In the genomic region with DNA sequence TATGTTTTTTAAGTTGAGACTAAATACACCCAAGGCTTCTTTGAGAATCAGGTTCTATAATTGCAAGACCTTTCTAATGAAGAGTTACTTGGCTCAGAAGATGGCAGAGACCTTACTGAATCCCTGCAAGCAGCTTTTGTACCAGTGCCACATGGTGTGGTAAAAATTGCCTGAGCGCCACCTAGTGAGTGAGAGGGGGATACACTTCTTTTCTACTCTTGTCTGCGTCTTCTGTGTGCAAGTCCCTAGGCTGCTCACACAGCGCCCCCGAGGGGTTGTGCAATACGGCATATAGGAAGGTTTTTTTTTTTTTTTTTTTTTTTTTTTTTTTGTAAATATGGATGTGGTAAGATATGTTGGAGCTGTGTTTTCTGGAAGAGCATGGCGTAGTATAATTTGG, we compare ENCODE assay signal across 9 mouse cellular contexts. TPM values are rescaled to one million over a fixed set of nuclear protein-coding genes. Genes with fewer than 3 reads are reported as not detected.
DNase-seq lines count a peak whose midpoint lies in the region; ATAC-seq and TF ChIP-seq lines count a peak whose summit lies in the region.
"Had no signal": no experiment of that assay in that cellular context is flagged by ENCODE, and none has a peak within 500 bp of the region (broad histone marks: within the 10 kb centered on the region; RNA-seq: fewer than 3 reads in every experiment).

No protein-coding gene starts in this region.

- TF ChIP-seq POLR2A in thymus, adult 2 months (IDR thresholded peaks at IDR 0.05; ENCODE audit: control insufficient read depth, extremely low read depth, insufficient read depth, low read length, poor library complexity): no peak

- no peak overlapping the region for H3K4me2 ChIP-seq in kidney, embryonic 15.5 days
- H3K4me2 ChIP-seq in liver, embryonic 11.5 days: no peak overlapping the region
- H3K4me2 ChIP-seq: embryonic facial prominence, embryonic 13.5 days had no signal

- no peaks in the 10 kb centered on the region for H3K27me3 ChIP-seq in kidney, embryonic 15.5 days
- no peaks in the 10 kb centered on the region for H3K27me3 ChIP-seq in liver, embryonic 11.5 days (replicated peaks; ENCODE audit: control insufficient read depth, insufficient read depth, low read length)
- H3K27me3 ChIP-seq in thymus, adult 2 months (ENCODE audit: control insufficient read depth, insufficient read depth, low read length): no peaks in the 10 kb centered on the region
- H3K27me3 ChIP-seq: embryonic facial prominence, embryonic 13.5 days had no signal

- no peak overlapping the region for H3K4me3 ChIP-seq in kidney, embryonic 15.5 days (replicated peaks)
- H3K4me3 ChIP-seq in liver, embryonic 11.5 days (ENCODE audit: low read depth, low read length): no peak overlapping the region
- H3K4me3 ChIP-seq in thymus, adult 2 months (ENCODE audit: control insufficient read depth, insufficient read depth, low read length): no peak overlapping the region
- H3K4me3 ChIP-seq: embryonic facial prominence, embryonic 13.5 days had no signal

- peak; percentile 54; the same call in 1 of the 2 replicates for TF ChIP-seq CTCF in thymus, adult 2 months (IDR thresholded peaks at IDR 0.05; ENCODE audit: borderline replicate concordance, control insufficient read depth, extremely low read depth, insufficient read depth, low read length, poor library complexity)

- 25% methylated on average over 6 of the region's 6 CpGs for WGBS in kidney, embryonic 15.5 days
- 13% methylated on average over 6 of the region's 6 CpGs for WGBS in liver, embryonic 11.5 days
- WGBS in thymus, adult 2 months: 4% methylated on average over 6 of the region's 6 CpGs

- no peak overlapping the region for H3K9ac ChIP-seq in kidney, embryonic 15.5 days
- no peak overlapping the region for H3K9ac ChIP-seq in liver, embryonic 11.5 days (ENCODE audit: low read depth, low read length)
- H3K9ac ChIP-seq: embryonic facial prominence, embryonic 13.5 days had no signal

- DNase-seq in 416B (ENCODE audit: low read depth): peak; percentile 97
- DNase-seq in adipocyte (ENCODE audit: low spot score): peak; percentile 84
- peak; percentile 79 for DNase-seq in embryo, embryonic 10.5 days (ENCODE audit: low spot score)
- DNase-seq in heart, adult 9 months (ENCODE audit: low spot score in 2 of 2): peak; percentile 34 to 59
- DNase-seq in liver, embryonic 11.5 days (ENCODE audit: low spot score): no peak
- peak; percentile 84 for DNase-seq in thymus, adult 2 months

- peak; percentile 73; the same call in 1 of the 2 replicates for ATAC-seq in kidney, embryonic 15.5 days (replicated peaks; ENCODE audit: low FRiP score)
- peak; percentile 78 for ATAC-seq in liver, embryonic 11.5 days (replicated peaks; ENCODE audit: low FRiP score)
- ATAC-seq in neutrophil, adult 5-6 weeks (ENCODE audit: extremely low read depth, insufficient number of reproducible peaks, low FRiP score, poor library complexity, severe bottlenecking): peak; percentile 88

- no peaks in the 10 kb centered on the region for H3K4me1 ChIP-seq in kidney, embryonic 15.5 days
- no peaks in the 10 kb centered on the region for H3K4me1 ChIP-seq in liver, embryonic 11.5 days (replicated peaks; ENCODE audit: control insufficient read depth, insufficient read depth, low read length)
- peaks cover 12% of the 10 kb centered on the region for H3K4me1 ChIP-seq in thymus, adult 2 months (replicated peaks; ENCODE audit: control insufficient read depth, insufficient read depth, low read length)
- H3K4me1 ChIP-seq: embryonic facial prominence, embryonic 13.5 days had no signal

- no peaks in the 10 kb centered on the region for H3K36me3 ChIP-seq in kidney, embryonic 15.5 days
- H3K36me3 ChIP-seq in liver, embryonic 11.5 days (ENCODE audit: control insufficient read depth, insufficient read depth, low read length): no peaks in the 10 kb centered on the region
- H3K36me3 ChIP-seq in thymus, adult 2 months (ENCODE audit: control insufficient read depth, insufficient read depth, low read length): no peaks in the 10 kb centered on the region
- H3K36me3 ChIP-seq: embryonic facial prominence, embryonic 13.5 days had no signal

- no peaks in the 10 kb centered on the region for H3K9me3 ChIP-seq in kidney, embryonic 15.5 days (replicated peaks)
- H3K9me3 ChIP-seq in liver, embryonic 11.5 days (ENCODE audit: control insufficient read depth, low read length): no peaks in the 10 kb centered on the region
- H3K9me3 ChIP-seq: embryonic facial prominence, embryonic 13.5 days had no signal

- no peak overlapping the region for H3K27ac ChIP-seq in kidney, embryonic 15.5 days
- H3K27ac ChIP-seq in liver, embryonic 11.5 days (ENCODE audit: low read depth, low read length): no peak overlapping the region
- H3K27ac ChIP-seq in thymus, adult 2 months (ENCODE audit: control insufficient read depth, insufficient read depth, low read length): no peak overlapping the region
- H3K27ac ChIP-seq: embryonic facial prominence, embryonic 13.5 days had no signal

RNA-seq across cellular contexts. Expression of gene Slc46a2, which starts 13.5 kb away (rescaled TPM):
- polyA plus RNA-seq in kidney, embryonic 15.5 days (2015; fragmentation: Nextera tagmentation; extraction: Ambion mirVana): 0.05 TPM in 1 of 2 replicates, not detected in the other
- polyA plus RNA-seq in liver, embryonic 11.5 days (2014; fragmentation: Nextera tagmentation; extraction: Ambion mirVana): not detected in 2 replicates
- total RNA-seq in neutrophil, adult 5-6 weeks (2017): not detected in 2 replicates
- 19.4 and 28.3 TPM in 2 replicates for polyA plus RNA-seq in thymus, adult 2 months (2012; rRNA removed)

RNA-seq across cellular contexts. Expression of gene Mup4, which starts 32.2 kb away (rescaled TPM):
- not detected in 2 replicates for polyA plus RNA-seq in kidney, embryonic 15.5 days (2015; fragmentation: Nextera tagmentation; extraction: Ambion mirVana)
- polyA plus RNA-seq in liver, embryonic 11.5 days (2014; fragmentation: Nextera tagmentation; extraction: Ambion mirVana): not detected in 2 replicates
- total RNA-seq in neutrophil, adult 5-6 weeks (2017): not detected in 2 replicates
- not detected in 2 replicates for polyA plus RNA-seq in thymus, adult 2 months (2012; rRNA removed)
- polyA plus RNA-seq: embryonic facial prominence, embryonic 13.5 days had no signal

RNA-seq across cellular contexts. Expression of gene Mup6, which starts 35.7 kb away (rescaled TPM):
- polyA plus RNA-seq in kidney, embryonic 15.5 days (2015; fragmentation: Nextera tagmentation; extraction: Ambion mirVana): not detected in 2 replicates
- not detected in 2 replicates for polyA plus RNA-seq in liver, embryonic 11.5 days (2014; fragmentation: Nextera tagmentation; extraction: Ambion mirVana)
- not detected in 2 replicates for total RNA-seq in neutrophil, adult 5-6 weeks (2017)
- polyA plus RNA-seq in thymus, adult 2 months (2012; rRNA removed): not detected in 2 replicates
- polyA plus RNA-seq: embryonic facial prominence, embryonic 13.5 days had no signal

Comparison
In these comparisons a context has a peak if more than half of its experiments do, and no peak if none do; other contexts are left out.
1. RNA of gene Slc46a2, which starts 13.5 kb away (polyA plus RNA-seq): 19.4 to 28.3 TPM in thymus, adult 2 months; not detected in liver, embryonic 11.5 days and 0.05 TPM in kidney, embryonic 15.5 days; every median in the first group is over 10 times any median in the second.
2. Peak in every context shown above with its lines, with median percentiles within 50 percentile points of each other: ATAC-seq.